Mouse (Mus musculus) MEL (cell line): ENCODE measurements at regions not wholly inside any gene's neighbourhood (a gene's known extent, or its start where the extent isn't known, plus 50 kb on each side); places are given as distances from the start of the nearest gene placed in this dataset.

ENCODE experiments used
- DNase-seq: peaks from one replicate; pipeline ENCODE4 v3.0.0; 2011; ENCODE audit warnings: low read depth, low spot score
- H3K27ac ChIP-seq: 2 replicates; pipeline ENCODE4 v1.5.1; 2012; ENCODE audit warnings: low read depth, mild to moderate bottlenecking, control low read depth, low read length, moderate library complexity; ENCODE audit not compliant: control insufficient read depth
- H3K27me3 ChIP-seq, 2 experiments: fragments of 150-350 bp in 1 of 2; sonication (generic) in 1 of 2; 2 replicates each; pipeline ENCODE4 v1.6.1; 2012; ENCODE audit warnings: low read length in 2 of 2, mild to moderate bottlenecking in 2 of 2, improper control_type of control experiment in 1 of 2, moderate library complexity in 1 of 2; ENCODE audit not compliant: insufficient read depth in 2 of 2, control insufficient read depth in 1 of 2
- H3K36me3 ChIP-seq, 2 experiments: 2 replicates each; pipeline ENCODE4 v1.6.1; 2012 to 2014; ENCODE audit warnings: low read length in 2 of 2, improper control_type of control experiment in 1 of 2, inconsistent platforms in 1 of 2, mild to moderate bottlenecking in 1 of 2; ENCODE audit not compliant: insufficient read depth in 2 of 2, control insufficient read depth in 1 of 2
- H3K4me1 ChIP-seq, 2 experiments: fragments of 150-350 bp in 1 of 2; sonication (generic) in 1 of 2; 2 replicates each; pipeline ENCODE4 v1.6.1; 2012; ENCODE audit warnings: low read length in 2 of 2, improper control_type of control experiment in 1 of 2, mild to moderate bottlenecking in 1 of 2; ENCODE audit not compliant: insufficient read depth in 2 of 2, control insufficient read depth in 1 of 2
- H3K4me3 ChIP-seq, 2 experiments: fragments of 150-350 bp in 1 of 2; sonication (generic) in 1 of 2; 2 replicates each; pipeline ENCODE4 v1.5.1; 2012; ENCODE audit warnings: low read depth in 2 of 2, low read length in 2 of 2, mild to moderate bottlenecking in 2 of 2, moderate library complexity in 2 of 2, control low read depth in 1 of 2, improper control_type of control experiment in 1 of 2; ENCODE audit not compliant: control insufficient read depth in 1 of 2, insufficient read depth in 1 of 2
- H3K79me2 ChIP-seq: 2 replicates; pipeline ENCODE4 v1.6.1; 2012; ENCODE audit warnings: mild to moderate bottlenecking, low read length, moderate library complexity; ENCODE audit not compliant: control insufficient read depth, poor library complexity, insufficient read depth
- H3K9ac ChIP-seq: 2 replicates; pipeline ENCODE4 v1.6.1; 2012; ENCODE audit warnings: low read depth, mild to moderate bottlenecking, control low read depth, low read length, moderate library complexity; ENCODE audit not compliant: control insufficient read depth, poor library complexity, severe bottlenecking
- H3K9me3 ChIP-seq: fragments of 150-350 bp; sonication (generic); replicated peaks from 2 replicates; pipeline ENCODE4 v1.6.1; 2012; ENCODE audit warnings: mild to moderate bottlenecking, low read length, improper control_type of control experiment, moderate library complexity; ENCODE audit not compliant: insufficient read depth
- BHLHE40 ChIP-seq: IDR thresholded peaks from 2 replicates; pipeline ENCODE4 v1.6.1; 2012; ENCODE audit warnings: low read depth, mild to moderate bottlenecking, inconsistent platforms, low read length, improper control_type of control experiment, borderline replicate concordance
- CHD1 ChIP-seq: IDR thresholded peaks from 2 replicates; pipeline ENCODE4 v1.6.1; 2012; ENCODE audit warnings: low read depth, mild to moderate bottlenecking, inconsistent platforms, low read length, improper control_type of control experiment
- CHD2 ChIP-seq: IDR thresholded peaks from 2 replicates; pipeline ENCODE4 v1.6.1; 2011; ENCODE audit warnings: low read length, improper control_type of control experiment
- CTCF ChIP-seq, 3 experiments: IDR thresholded peaks in 2 of 3; conservative IDR thresholded peaks in 1 of 3; 2 replicates each; pipeline ENCODE4 v1.5.1; 2011 to 2012; ENCODE audit warnings: low read length in 3 of 3, low read depth in 2 of 3, mild to moderate bottlenecking in 2 of 3, improper control_type of control experiment in 1 of 3, inconsistent platforms in 1 of 3, mixed read lengths in 1 of 3, moderate library complexity in 1 of 3; ENCODE audit not compliant: control insufficient read depth in 1 of 3, insufficient read depth in 1 of 3, poor library complexity in 1 of 3, severe bottlenecking in 1 of 3
- E2F4 ChIP-seq: IDR thresholded peaks from 2 replicates; pipeline ENCODE4 v1.6.1; 2011; ENCODE audit warnings: low read depth, low read length, improper control_type of control experiment, borderline replicate concordance
- ELF1 ChIP-seq: IDR thresholded peaks from 2 replicates; pipeline ENCODE4 v1.6.1; 2014; ENCODE audit warnings: low read depth, mild to moderate bottlenecking, inconsistent platforms, low read length, improper control_type of control experiment, moderate library complexity
- EP300 ChIP-seq, 2 experiments: IDR thresholded peaks; 2 replicates each; pipeline ENCODE4 v1.6.1; 2011; ENCODE audit warnings: improper control_type of control experiment in 2 of 2, low read length in 2 of 2, low read depth in 1 of 2, mild to moderate bottlenecking in 1 of 2
- ETS1 ChIP-seq: IDR thresholded peaks from 2 replicates; pipeline ENCODE4 v1.6.1; 2012; ENCODE audit warnings: low read depth, mild to moderate bottlenecking, inconsistent platforms, low read length, improper control_type of control experiment, moderate library complexity
- GABPA ChIP-seq: IDR thresholded peaks from 2 replicates; pipeline ENCODE4 v1.6.1; 2012; ENCODE audit warnings: low read depth, mild to moderate bottlenecking, inconsistent platforms, low read length, improper control_type of control experiment, moderate library complexity
- GATA1 ChIP-seq: IDR thresholded peaks from 2 replicates; pipeline ENCODE4 v1.6.1; 2011; ENCODE audit warnings: low read depth, low read length, improper control_type of control experiment
- HCFC1 ChIP-seq: IDR thresholded peaks from 2 replicates; pipeline ENCODE4 v1.6.1; 2012; ENCODE audit warnings: low read depth, mild to moderate bottlenecking, inconsistent platforms, low read length, improper control_type of control experiment, moderate library complexity
- JUND ChIP-seq: IDR thresholded peaks from 2 replicates; pipeline ENCODE4 v1.6.1; 2011; ENCODE audit warnings: low read depth, mild to moderate bottlenecking, improper control_type of control experiment, low read length
- KAT2A ChIP-seq: conservative IDR thresholded peaks from 2 replicates; pipeline ENCODE4 v1.6.1; 2012; ENCODE audit warnings: low read depth, low read length, improper control_type of control experiment, inconsistent platforms
- MAFK ChIP-seq: IDR thresholded peaks from 2 replicates; pipeline ENCODE4 v1.6.1; 2011; ENCODE audit warnings: low read depth, mild to moderate bottlenecking, low read length, improper control_type of control experiment, borderline replicate concordance
- MAX ChIP-seq: IDR thresholded peaks from 2 replicates; pipeline ENCODE4 v1.6.1; 2011; ENCODE audit warnings: low read length, improper control_type of control experiment
- MAZ ChIP-seq: IDR thresholded peaks from 2 replicates; pipeline ENCODE4 v1.6.1; 2012; ENCODE audit warnings: low read depth, mild to moderate bottlenecking, inconsistent platforms, low read length, improper control_type of control experiment
- MEF2A ChIP-seq: IDR thresholded peaks from 2 replicates; pipeline ENCODE4 v1.6.1; 2014; ENCODE audit warnings: low read depth, mild to moderate bottlenecking, inconsistent platforms, low read length, improper control_type of control experiment; ENCODE audit not compliant: poor library complexity, insufficient replicate concordance, severe bottlenecking; ENCODE audit errors: extremely low read depth
- MXI1 ChIP-seq: IDR thresholded peaks from 2 replicates; pipeline ENCODE4 v1.6.1; 2011; ENCODE audit warnings: mild to moderate bottlenecking, low read depth, low read length, improper control_type of control experiment
- MYB ChIP-seq: IDR thresholded peaks from 2 replicates; pipeline ENCODE4 v1.6.1; 2011; ENCODE audit warnings: mild to moderate bottlenecking, low read depth, low read length, improper control_type of control experiment
- NELFE ChIP-seq: IDR thresholded peaks from 2 replicates; pipeline ENCODE4 v1.6.1; 2011; ENCODE audit warnings: low read depth, low read length, improper control_type of control experiment
- NRF1 ChIP-seq: IDR thresholded peaks from 2 replicates; pipeline ENCODE4 v1.6.1; 2014; ENCODE audit warnings: low read depth, mild to moderate bottlenecking, inconsistent platforms, low read length, improper control_type of control experiment, moderate library complexity; ENCODE audit not compliant: poor library complexity, insufficient read depth, severe bottlenecking
- POLR2A ChIP-seq, 2 experiments: IDR thresholded peaks; 2 replicates each; pipeline ENCODE4 v1.6.1; 2011 to 2012; ENCODE audit warnings: low read length in 2 of 2, mild to moderate bottlenecking in 2 of 2, control low read depth in 1 of 2, improper control_type of control experiment in 1 of 2, low read depth in 1 of 2, moderate library complexity in 1 of 2; ENCODE audit not compliant: control insufficient read depth in 1 of 2, insufficient read depth in 1 of 2, poor library complexity in 1 of 2
- POLR2AphosphoS2 ChIP-seq: IDR thresholded peaks from 2 replicates; pipeline ENCODE4 v1.6.1; 2011; ENCODE audit warnings: low read length, improper control_type of control experiment
- POLR2AphosphoS5 ChIP-seq: IDR thresholded peaks from 2 replicates; pipeline ENCODE4 v1.6.1; 2012; ENCODE audit warnings: low read depth, borderline replicate concordance, mild to moderate bottlenecking, inconsistent platforms, low read length, moderate library complexity, mixed read lengths
- RAD21 ChIP-seq: IDR thresholded peaks from 2 replicates; pipeline ENCODE4 v1.6.1; 2011; ENCODE audit warnings: mild to moderate bottlenecking, low read depth, low read length, improper control_type of control experiment
- RCOR1 ChIP-seq: IDR thresholded peaks from 2 replicates; pipeline ENCODE4 v1.6.1; 2012; ENCODE audit warnings: low read depth, mild to moderate bottlenecking, inconsistent platforms, low read length, improper control_type of control experiment
- SIN3A ChIP-seq: IDR thresholded peaks from 2 replicates; pipeline ENCODE4 v1.6.1; 2012; ENCODE audit warnings: low read length, improper control_type of control experiment, inconsistent platforms
- SMC3 ChIP-seq: IDR thresholded peaks from 2 replicates; pipeline ENCODE4 v1.6.1; 2011; ENCODE audit warnings: low read depth, low read length, improper control_type of control experiment
- TAL1 ChIP-seq: IDR thresholded peaks from 2 replicates; pipeline ENCODE4 v1.6.1; 2012; ENCODE audit warnings: mild to moderate bottlenecking, inconsistent platforms, low read length, moderate library complexity, mixed read lengths
- TBP ChIP-seq: IDR thresholded peaks from 2 replicates; pipeline ENCODE4 v1.8.0; 2011; ENCODE audit warnings: low read depth, low read length, improper control_type of control experiment
- TCF12 ChIP-seq: IDR thresholded peaks from 2 replicates; pipeline ENCODE4 v1.6.1; 2014; ENCODE audit warnings: low read depth, mild to moderate bottlenecking, inconsistent platforms, low read length, improper control_type of control experiment, moderate library complexity
- UBTF ChIP-seq: IDR thresholded peaks from 2 replicates; pipeline ENCODE4 v1.6.1; 2012; ENCODE audit warnings: low read depth, mild to moderate bottlenecking, inconsistent platforms, low read length, improper control_type of control experiment, moderate library complexity, borderline replicate concordance; ENCODE audit not compliant: insufficient read depth
- USF1 ChIP-seq: IDR thresholded peaks from 2 replicates; pipeline ENCODE4 v1.6.1; 2014; ENCODE audit warnings: low read depth, mild to moderate bottlenecking, inconsistent platforms, low read length, improper control_type of control experiment, moderate library complexity
- USF2 ChIP-seq, 2 experiments: IDR thresholded peaks; 2 replicates each; pipeline ENCODE4 v1.6.1; 2011 to 2012; ENCODE audit warnings: improper control_type of control experiment in 2 of 2, low read length in 2 of 2, borderline replicate concordance in 1 of 2, inconsistent platforms in 1 of 2, low read depth in 1 of 2, mild to moderate bottlenecking in 1 of 2; ENCODE audit not compliant: insufficient read depth in 1 of 2
- ZC3H11A ChIP-seq: IDR thresholded peaks from 2 replicates; pipeline ENCODE4 v1.6.1; 2012; ENCODE audit warnings: low read depth, mild to moderate bottlenecking, inconsistent platforms, low read length, improper control_type of control experiment
- ZKSCAN1 ChIP-seq: IDR thresholded peaks from 2 replicates; pipeline ENCODE4 v1.6.1; 2012; ENCODE audit warnings: low read depth, mild to moderate bottlenecking, inconsistent platforms, low read length, improper control_type of control experiment, moderate library complexity
- ZMIZ1 ChIP-seq: IDR thresholded peaks from 2 replicates; pipeline ENCODE4 v1.6.1; 2012; ENCODE audit warnings: low read depth, mild to moderate bottlenecking, inconsistent platforms, low read length, improper control_type of control experiment, moderate library complexity
- ZNF384 ChIP-seq: IDR thresholded peaks from 2 replicates; pipeline ENCODE4 v1.6.1; 2012; ENCODE audit warnings: low read depth, mild to moderate bottlenecking, inconsistent platforms, low read length, improper control_type of control experiment

- Histone ChIP-seq H3K4me1 (no peaks in the 10 kb centered on the region), H3K27me3 (no peaks in the 10 kb centered on the region), H3K4me3 (no peak overlapping the region), H3K9ac (no peak overlapping the region), H3K9me3 (no peaks in the 10 kb centered on the region), H3K36me3 (no peaks in the 10 kb centered on the region), H3K27ac (no peak overlapping the region), H3K79me2 (no peaks in the 10 kb centered on the region)
- peak; percentile 84 for DNase-seq
- no peak for TF ChIP-seq MAZ
- TF ChIP-seq POLR2AphosphoS2 = no peak
- TF ChIP-seq GABPA = no peak
- no peak for TF ChIP-seq MXI1
- no peak for TF ChIP-seq TBP
- no peak for TF ChIP-seq POLR2A (IDR thresholded peaks at IDR 0.05; ENCODE audit: control insufficient read depth in 1 of 2, insufficient read depth in 1 of 2, low read depth in 1 of 2, low read length in 2 of 2, poor library complexity in 1 of 2)
- TF ChIP-seq KAT2A = no peak
- TF ChIP-seq UBTF = no peak
- no peak for TF ChIP-seq CHD2
- peak; percentile 67 for TF ChIP-seq ZC3H11A
- TF ChIP-seq ELF1 = no peak
- no peak for TF ChIP-seq ZKSCAN1
- TF ChIP-seq RAD21 = peak; percentile 79
- no peak for TF ChIP-seq BHLHE40
- TF ChIP-seq GATA1 = no peak
- TF ChIP-seq NRF1 = no peak
- TF ChIP-seq USF1 = no peak
- no peak for TF ChIP-seq ETS1
- peak; percentile 70 to 88 (median 77) for TF ChIP-seq CTCF (IDR thresholded peaks at IDR 0.05 in 2 of 3, conservative IDR thresholded peaks at IDR 0.05 in 1 of 3; ENCODE audit: control insufficient read depth in 1 of 3, insufficient read depth in 1 of 3, low read depth in 2 of 3, low read length in 3 of 3, poor library complexity in 1 of 3, severe bottlenecking in 1 of 3)
- TF ChIP-seq SIN3A = no peak
- no peak for TF ChIP-seq MEF2A
- TF ChIP-seq NELFE = no peak
- no peak for TF ChIP-seq EP300 (IDR thresholded peaks at IDR 0.05; ENCODE audit: low read depth in 1 of 2, low read length in 2 of 2)
- no peak for TF ChIP-seq JUND
- TF ChIP-seq HCFC1 = no peak
- TF ChIP-seq MYB = no peak
- no peak for TF ChIP-seq TAL1
- TF ChIP-seq CHD1 = no peak
- TF ChIP-seq TCF12 = no peak
- no peak for TF ChIP-seq ZMIZ1
- no peak for TF ChIP-seq MAFK
- TF ChIP-seq SMC3 = peak; percentile 71
- TF ChIP-seq ZNF384 = peak; percentile 88
- no peak for TF ChIP-seq MAX
- TF ChIP-seq POLR2AphosphoS5 = no peak
- no peak for TF ChIP-seq USF2 (IDR thresholded peaks at IDR 0.05; ENCODE audit: borderline replicate concordance in 1 of 2, insufficient read depth in 1 of 2, low read depth in 1 of 2, low read length in 2 of 2)
- no peak for TF ChIP-seq RCOR1
- no peak for TF ChIP-seq E2F4
Observed at GRCm38 (mm10) chr12:117385072-117385666, 131.1 kb upstream of the Rapgef5 start.
